Mouse (Mus musculus): ENCODE measurements around the gene Hoxa7.

Hoxa7 gene

GRCm38 (mm10) chr6:52177061-52177735 lies 44.5 kb downstream of the Hoxa7 start, which contains the start of gene 5730596B20Rik:
Gene 5730596B20Rik, plus strand, starts transcription at chr6:52177498.
- no peak for DNase-seq (ENCODE audit: low spot score in 2 of 2)

GRCm38 (mm10) chr6:52176391-52176790 lies 45.3 kb downstream of the Hoxa7 start:
- DNase-seq (ENCODE audit: low spot score in 2 of 2) = no peak

DNA sequence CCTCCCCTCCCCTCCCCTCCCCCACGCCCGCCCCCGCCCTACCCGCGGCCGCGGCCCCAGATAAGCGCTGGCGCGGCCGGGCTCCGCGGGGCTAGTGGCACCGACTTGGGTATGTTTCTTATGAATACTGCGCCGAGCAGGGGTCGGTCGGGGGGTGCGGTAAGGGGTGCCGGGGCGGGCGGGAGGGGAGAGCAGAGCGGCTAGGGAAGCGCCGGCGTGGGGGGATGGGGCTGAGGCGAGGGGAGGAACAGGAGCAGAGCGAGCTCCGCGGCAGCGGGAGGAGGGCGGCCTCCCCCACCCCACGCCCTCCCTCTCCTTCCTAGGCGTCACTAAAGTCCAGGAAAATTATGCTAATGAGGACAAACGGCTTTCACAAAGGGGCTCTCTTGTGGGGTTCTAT lies 45.8 kb downstream of the Hoxa7 start:
- no peak for DNase-seq (ENCODE audit: low spot score in 2 of 2)

- DNase-seq (ENCODE audit: low spot score in 2 of 2) = no peak
Observed at GRCm38 (mm10) chr6:52174968-52175751, 46.5 kb downstream of the Hoxa7 start.

DNA sequence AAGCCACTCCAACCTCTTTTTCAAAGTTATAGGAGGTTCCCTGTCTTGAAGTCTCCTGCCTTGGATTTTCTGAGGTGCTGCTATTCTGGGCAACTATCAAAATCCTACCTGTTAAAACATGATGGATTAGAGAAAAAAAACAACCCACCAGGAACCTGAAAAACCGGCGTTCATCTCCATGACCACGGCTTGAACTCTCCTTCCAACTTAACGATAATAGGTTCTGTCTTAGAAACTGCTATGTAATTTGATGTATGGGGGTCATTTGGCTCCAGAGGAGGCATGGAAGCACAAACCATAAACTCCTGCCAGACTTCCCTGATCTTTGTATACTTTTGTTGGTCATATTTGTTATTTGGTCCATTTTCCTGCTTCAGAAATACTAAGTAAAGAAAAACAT lies 48.0 kb downstream of the Hoxa7 start:
- DNase-seq (ENCODE audit: low spot score in 2 of 2) = no peak

- DNase-seq (ENCODE audit: low spot score in 2 of 2) = no peak
Observed at GRCm38 (mm10) chr6:52172501-52172900, 49.2 kb downstream of the Hoxa7 start.

- DNase-seq (ENCODE audit: low spot score in 2 of 2) = no peak
Observed at GRCm38 (mm10) chr6:52171938-52172337, 49.7 kb downstream of the Hoxa7 start.

GRCm38 (mm10) chr6:52171331-52171730 lies 50.3 kb downstream of the Hoxa7 start:
- DNase-seq (ENCODE audit: low spot score in 2 of 2) = no peak

DNA sequence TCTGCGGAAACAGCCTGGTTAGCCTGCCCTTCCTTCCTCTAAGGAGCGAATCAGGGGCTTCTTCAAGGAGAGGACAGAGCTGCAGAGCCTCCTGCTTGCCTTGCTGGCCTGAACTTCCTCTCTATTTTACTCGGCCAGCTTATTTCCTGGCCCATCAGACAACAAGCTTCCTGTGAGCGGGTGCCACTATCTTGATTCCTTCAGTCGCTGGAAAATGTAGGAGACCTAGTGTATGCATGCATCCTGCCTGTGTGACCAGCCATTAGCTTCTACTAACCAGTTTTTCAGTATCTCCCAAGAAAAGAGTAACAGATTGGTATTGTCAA lies 50.8 kb downstream of the Hoxa7 start:
- DNase-seq (ENCODE audit: low spot score in 2 of 2) = no peak

- DNase-seq (ENCODE audit: low spot score in 2 of 2) = peak in 1 of 2 experiments; percentile 61
Observed at GRCm38 (mm10) chr6:52170166-52170897, 51.3 kb downstream of the Hoxa7 start.

- peak in 1 of 2 experiments; percentile 56 for DNase-seq (ENCODE audit: low spot score in 2 of 2)
Observed at GRCm38 (mm10) chr6:52169499-52170165, 52.0 kb downstream of the Hoxa7 start.

GRCm38 (mm10) chr6:52168191-52169055 lies 53.2 kb downstream of the Hoxa7 start:
- peak in 1 of 2 experiments; percentile 57 for DNase-seq (ENCODE audit: low spot score in 2 of 2)

- DNase-seq (ENCODE audit: low spot score in 2 of 2) = peak in 1 of 2 experiments; percentile 47
Observed at GRCm38 (mm10) chr6:52167736-52168161, 53.9 kb downstream of the Hoxa7 start.

- DNase-seq (ENCODE audit: low spot score in 2 of 2) = no peak
Observed at GRCm38 (mm10) chr6:52167176-52167575, 54.5 kb downstream of the Hoxa7 start.

DNA sequence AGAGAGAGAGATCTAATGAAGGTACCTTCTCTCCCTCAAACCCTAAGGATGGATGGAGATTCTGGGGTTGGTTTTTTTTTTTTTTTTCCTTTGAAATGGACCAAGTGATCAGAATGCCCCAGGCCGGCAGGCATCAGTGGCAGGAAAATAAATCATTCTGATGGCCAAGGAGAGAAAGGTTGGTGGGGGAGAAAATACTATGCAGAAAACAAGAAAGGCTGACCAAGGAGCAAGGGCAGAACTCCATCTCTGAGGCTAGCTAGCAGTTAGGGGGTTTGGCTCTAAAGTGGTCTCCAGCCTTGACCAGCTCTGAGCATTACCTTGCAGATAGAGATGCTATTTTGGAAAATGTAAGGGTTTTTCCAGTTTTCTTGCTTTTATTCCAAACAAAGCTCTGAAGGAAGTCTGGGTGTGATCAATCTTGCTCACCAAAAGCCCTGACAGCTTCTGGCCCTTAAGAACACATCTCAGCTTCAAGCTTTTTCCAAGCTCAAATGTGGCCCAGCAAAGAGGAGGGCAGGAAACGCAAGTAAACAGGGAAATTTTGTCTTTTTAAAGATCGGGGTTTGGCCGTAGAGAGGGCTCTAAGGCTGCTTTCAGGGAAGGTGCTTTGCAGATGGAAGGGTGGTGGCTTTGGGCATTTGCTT lies 55.1 kb downstream of the Hoxa7 start:
- DNase-seq (ENCODE audit: low spot score in 2 of 2) = peak in 1 of 2 experiments; percentile 35

GRCm38 (mm10) chr6:52165441-52166370 lies 55.9 kb downstream of the Hoxa7 start:
- peak in 1 of 2 experiments; percentile 56 for DNase-seq (ENCODE audit: low spot score in 2 of 2)

GRCm38 (mm10) chr6:52164626-52165440 lies 56.8 kb downstream of the Hoxa7 start, which contains the start of gene Hoxa2:
Gene Hoxa2, minus strand, starts transcription at chr6:52164831.
- peak in 1 of 2 experiments; percentile 61 for DNase-seq (ENCODE audit: low spot score in 2 of 2)

Data from spleen, postnatal 4 days (tissue).